Mouse (Mus musculus): ENCODE measurements around the gene Mif4gd. TPM values are rescaled to one million over a fixed set of nuclear protein-coding genes. Genes with fewer than 3 reads are reported as not detected.
A peak's percentile ranks its signal among the peaks of the same experiment; 100 is the strongest.

The Mif4gd gene
- polyA plus RNA-seq, 1 experiment from 2014 or later, result 57.3 TPM

DNA sequence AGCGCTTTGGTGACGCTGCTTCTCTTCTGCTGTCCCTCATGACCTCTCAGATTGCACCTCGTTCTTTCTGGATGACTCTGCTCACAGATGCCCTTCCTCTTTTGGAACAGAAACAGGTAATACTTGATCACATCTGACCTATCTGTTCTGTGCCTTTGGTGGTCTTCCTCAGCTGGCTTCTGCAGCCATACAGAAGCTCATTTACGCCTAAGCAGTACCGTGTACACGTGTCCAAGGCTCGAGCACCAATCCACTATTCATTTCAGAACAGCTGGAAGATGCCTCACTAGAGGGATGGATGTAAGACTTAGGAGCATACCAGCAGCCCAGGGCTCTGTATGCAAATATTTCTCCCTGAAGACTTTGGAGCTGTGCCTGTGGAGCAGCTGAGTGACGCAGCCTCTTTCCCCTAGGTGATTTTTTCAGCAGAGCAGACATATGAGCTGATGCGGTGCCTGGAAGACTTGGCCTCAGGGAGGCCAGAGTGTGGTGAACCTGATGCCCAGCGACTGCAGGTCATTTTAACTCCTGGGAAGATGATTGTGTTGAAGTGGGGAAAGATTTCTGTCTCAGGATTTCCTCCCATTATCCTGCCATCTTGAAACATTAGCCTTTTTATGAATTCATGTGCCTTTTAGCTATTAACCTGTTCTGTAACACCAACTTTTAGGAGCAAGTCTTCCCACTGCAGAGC is 29.7 kb downstream of the Mif4gd start:
- TF ChIP-seq CTCF (IDR thresholded peaks at IDR 0.05; ENCODE audit: low read depth), result no peak
- DNase-seq (ENCODE audit: low spot score) (no peak), ATAC-seq (replicated peaks; ENCODE audit: low FRiP score, low read depth) (no peak)
- Histone ChIP-seq H3K27ac (no peak overlapping the region), H3K4me2 (ENCODE audit: low read length) (no peak overlapping the region), H3K27me3 (ENCODE audit: insufficient read depth, low read length) (no peaks in the 10 kb centered on the region), H3K4me3 (replicated peaks; ENCODE audit: low read depth, low read length) (no peak overlapping the region), H3K9me3 (replicated peaks; ENCODE audit: low read length) (no peaks in the 10 kb centered on the region), H3K9ac (ENCODE audit: low read depth, low read length) (no peak overlapping the region), H3K4me1 (replicated peaks; ENCODE audit: insufficient read depth, low read length) (no peaks in the 10 kb centered on the region), H3K36me3 (ENCODE audit: insufficient read depth, low read length) (peaks cover 76% of the 10 kb centered on the region)
- 79% methylated on average over 10 of the region's 10 CpGs for WGBS

DNA sequence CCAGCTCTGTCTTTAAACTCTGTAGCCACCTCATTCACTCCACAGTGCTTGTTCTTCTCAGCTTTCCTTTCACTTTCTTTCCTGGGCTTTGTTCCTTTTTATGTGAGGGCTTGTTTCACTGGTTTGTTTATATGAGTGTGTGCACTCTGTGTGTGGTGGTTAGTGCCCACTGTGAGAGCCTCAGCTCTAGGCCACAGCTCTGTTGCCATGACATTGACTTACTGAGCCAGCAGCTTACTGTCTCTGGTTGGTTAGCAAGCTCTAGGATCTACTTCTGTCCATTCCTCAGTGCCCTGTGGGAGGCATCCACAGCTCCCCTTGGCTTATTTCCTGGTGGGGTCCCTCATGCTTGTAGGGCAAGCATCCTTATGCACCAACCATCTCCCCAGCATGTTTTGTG is 33.7 kb downstream of the Mif4gd start:
- ATAC-seq (replicated peaks; ENCODE audit: low FRiP score, low read depth) (no peak), DNase-seq (ENCODE audit: low spot score) (no peak)
- H3K9ac ChIP-seq (ENCODE audit: low read depth, low read length), result no peak overlapping the region
- no peak for TF ChIP-seq CTCF (IDR thresholded peaks at IDR 0.05; ENCODE audit: low read depth)
- H3K9me3 ChIP-seq (replicated peaks; ENCODE audit: low read length), result no peaks in the 10 kb centered on the region
- no peaks in the 10 kb centered on the region for H3K27me3 ChIP-seq (ENCODE audit: insufficient read depth, low read length)
- H3K36me3 ChIP-seq (ENCODE audit: insufficient read depth, low read length), result peaks cover 47% of the 10 kb centered on the region
- no peaks in the 10 kb centered on the region for H3K4me1 ChIP-seq (replicated peaks; ENCODE audit: insufficient read depth, low read length)
- no peak overlapping the region for H3K4me3 ChIP-seq (replicated peaks; ENCODE audit: low read depth, low read length)
- H3K27ac ChIP-seq, result no peak overlapping the region
- H3K4me2 ChIP-seq (ENCODE audit: low read length), result no peak overlapping the region

DNA sequence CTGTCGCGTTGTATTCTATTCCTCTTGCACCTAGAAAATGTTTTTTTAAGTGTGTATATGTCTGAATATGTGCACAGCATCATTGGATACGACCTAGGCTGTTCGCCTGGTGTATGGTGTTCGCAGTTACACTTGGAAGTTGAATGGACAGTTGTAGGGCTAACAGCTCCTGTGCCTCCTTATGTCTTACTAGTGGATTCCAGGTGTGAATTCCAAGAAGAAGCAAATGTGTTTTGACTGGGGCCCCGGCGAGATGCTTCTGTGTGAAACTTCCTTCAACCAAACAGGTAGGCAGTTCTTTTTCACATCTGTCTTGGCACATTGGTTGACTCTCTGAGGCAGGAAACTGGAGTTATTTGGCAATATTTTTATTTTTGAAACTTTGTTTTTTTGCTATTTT is 47.8 kb downstream of the Mif4gd start:
- Histone ChIP-seq H3K9me3 (replicated peaks; ENCODE audit: low read length) (no peaks in the 10 kb centered on the region), H3K4me1 (replicated peaks; ENCODE audit: insufficient read depth, low read length) (peaks cover 10% of the 10 kb centered on the region; the same call in 1 of the 2 replicates), H3K4me2 (ENCODE audit: low read length) (peak overlapping the region; percentile 83), H3K27me3 (ENCODE audit: insufficient read depth, low read length) (no peaks in the 10 kb centered on the region), H3K4me3 (replicated peaks; ENCODE audit: low read depth, low read length) (peak overlapping the region; percentile 78), H3K9ac (ENCODE audit: low read depth, low read length) (peak overlapping the region; percentile 77), H3K27ac (no peak overlapping the region), H3K36me3 (ENCODE audit: insufficient read depth, low read length) (peaks cover 28% of the 10 kb centered on the region)
- TF ChIP-seq CTCF (IDR thresholded peaks at IDR 0.05; ENCODE audit: low read depth), result no peak
- 13% methylated on average over 7 of the region's 7 CpGs for WGBS
- DNase-seq (ENCODE audit: low spot score) (no peak), ATAC-seq (replicated peaks; ENCODE audit: low FRiP score, low read depth) (no peak)

DNA sequence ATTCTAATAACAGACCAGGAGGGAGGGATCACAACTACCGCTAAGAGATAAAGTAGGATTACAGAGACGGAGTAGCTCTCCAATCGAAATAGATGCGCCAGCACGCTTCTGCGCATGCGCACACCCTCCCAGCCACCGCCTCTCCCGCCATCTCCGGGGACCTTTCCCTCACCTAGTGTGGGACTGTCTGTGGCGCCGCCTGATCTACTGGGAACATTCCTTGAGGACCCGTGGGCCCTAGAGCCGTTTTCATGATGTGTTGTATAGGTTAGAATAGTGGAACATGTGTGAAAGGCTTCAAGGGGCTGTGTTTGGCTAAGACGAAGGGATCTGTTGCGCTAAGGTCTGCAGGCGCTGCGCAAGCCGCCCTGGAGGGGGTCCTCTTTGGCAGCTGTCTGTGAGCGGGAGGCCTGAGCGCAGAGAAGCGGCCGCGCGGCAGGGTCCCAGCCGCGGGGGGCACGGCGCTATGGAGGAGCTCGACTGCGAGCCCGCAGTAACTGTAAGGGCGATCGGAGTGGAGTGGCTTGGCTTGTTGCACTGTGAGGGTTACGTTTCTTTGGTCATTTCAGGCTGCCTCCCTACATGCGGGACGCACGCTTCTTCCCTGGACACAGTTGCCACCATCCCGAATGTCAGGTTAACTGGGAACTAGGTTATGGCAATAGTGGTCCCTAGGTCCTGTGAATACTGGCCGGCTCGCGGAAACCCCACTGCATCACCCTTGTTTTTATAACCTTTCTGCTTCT is 48.5 kb downstream of the Mif4gd start, which contains the start of gene Nup85:
TSS of gene Nup85 (plus strand) at position 371 of the 746 bp plus-strand sequence.
- TF ChIP-seq CTCF (IDR thresholded peaks at IDR 0.05; ENCODE audit: low read depth), result no peak
- 0% methylated on average over 42 of the region's 42 CpGs for WGBS

DNA sequence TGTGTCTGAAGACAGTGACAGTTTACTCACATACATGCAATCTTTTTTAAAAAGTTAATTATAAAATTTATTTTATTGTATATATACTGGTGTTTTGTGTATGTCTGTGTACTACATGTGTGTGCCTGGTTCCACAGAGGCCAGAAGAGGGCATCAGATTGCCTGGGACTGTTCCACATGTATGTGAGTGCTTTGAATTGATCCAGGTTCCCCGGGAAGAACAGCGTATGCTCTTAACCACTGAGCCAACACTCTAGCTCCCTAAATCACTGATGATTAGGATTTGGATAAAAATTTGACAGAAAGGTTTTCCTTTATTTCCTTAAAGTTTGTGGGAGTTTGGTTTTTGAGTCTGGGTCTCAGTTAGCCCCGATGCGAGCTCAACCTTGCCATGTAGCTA is 49.4 kb downstream of the Mif4gd start:
- no peak for DNase-seq (ENCODE audit: low spot score)
- Histone ChIP-seq H3K9me3 (replicated peaks; ENCODE audit: low read length) (no peaks in the 10 kb centered on the region), H3K4me3 (replicated peaks; ENCODE audit: low read depth, low read length) (peak overlapping the region; percentile 78), H3K27ac (peak overlapping the region; percentile 84; the same call in 1 of the 2 replicates), H3K36me3 (ENCODE audit: insufficient read depth, low read length) (peaks cover 13% of the 10 kb centered on the region; the same call in 1 of the 2 replicates), H3K4me1 (replicated peaks; ENCODE audit: insufficient read depth, low read length) (peaks cover 10% of the 10 kb centered on the region; the same call in 1 of the 2 replicates), H3K9ac (ENCODE audit: low read depth, low read length) (peak overlapping the region; percentile 77), H3K4me2 (ENCODE audit: low read length) (peak overlapping the region; percentile 83), H3K27me3 (ENCODE audit: insufficient read depth, low read length) (no peaks in the 10 kb centered on the region)
- TF ChIP-seq CTCF (IDR thresholded peaks at IDR 0.05; ENCODE audit: low read depth), result peak; percentile 14; the same call in 1 of the 2 replicates
- no peak for ATAC-seq (replicated peaks; ENCODE audit: low FRiP score, low read depth)
- WGBS, result 51% methylated on average over 4 of the region's 4 CpGs

More for the DNA sequence above, 48.5 kb downstream of the Mif4gd start, which contains the start of gene Nup85:
- Histone ChIP-seq H3K27me3 (ENCODE audit: insufficient read depth, low read length) (no peaks in the 10 kb centered on the region), H3K4me1 (replicated peaks; ENCODE audit: insufficient read depth, low read length) (peaks cover 10% of the 10 kb centered on the region; the same call in 1 of the 2 replicates), H3K27ac (peak within 1 kb of the TSS; percentile 84), H3K9ac (ENCODE audit: low read depth, low read length) (peak within 1 kb of the TSS; percentile 77), H3K9me3 (replicated peaks; ENCODE audit: low read length) (no peaks in the 10 kb centered on the region), H3K4me3 (replicated peaks; ENCODE audit: low read depth, low read length) (peak within 1 kb of the TSS; percentile 78), H3K36me3 (ENCODE audit: insufficient read depth, low read length) (peaks cover 21% of the 10 kb centered on the region; the same call in 1 of the 2 replicates), H3K4me2 (ENCODE audit: low read length) (peak within 1 kb of the TSS; percentile 83)
- ATAC-seq (replicated peaks; ENCODE audit: low FRiP score, low read depth), result peak; percentile 83
- peak; percentile 98 for DNase-seq (ENCODE audit: low spot score)

Other genes with a start within 250 kb of the Mif4gd start
- 4.5 and 5.4 TPM in 2 replicates for gene Hid1, start 245.2 kb downstream of the Mif4gd start, polyA plus RNA-seq (2015; fragmentation: Nextera tagmentation; extraction: Ambion mirVana)
- gene Cdr2l, start 231.1 kb downstream of the Mif4gd start, polyA plus RNA-seq (2015; fragmentation: Nextera tagmentation; extraction: Ambion mirVana), result 7.6 and 7.8 TPM in 2 replicates
- 225 and 232 TPM in 2 replicates for gene Mrpl58, start 209.2 kb downstream of the Mif4gd start, polyA plus RNA-seq (2015; fragmentation: Nextera tagmentation; extraction: Ambion mirVana)
- 1,541 and 1,578 TPM in 2 replicates for gene Atp5h, start 193.0 kb downstream of the Mif4gd start, polyA plus RNA-seq (2015; fragmentation: Nextera tagmentation; extraction: Ambion mirVana)
- gene Kctd2, start 192.8 kb downstream of the Mif4gd start, polyA plus RNA-seq (2015; fragmentation: Nextera tagmentation; extraction: Ambion mirVana), result 19.8 and 22.2 TPM in 2 replicates
- 0.13 and 0.49 TPM in 2 replicates for gene Trim80, start 172.4 kb downstream of the Mif4gd start, polyA plus RNA-seq (2015; fragmentation: Nextera tagmentation; extraction: Ambion mirVana)
- gene Slc16a5, start 150.5 kb downstream of the Mif4gd start, polyA plus RNA-seq (2015; fragmentation: Nextera tagmentation; extraction: Ambion mirVana), result 47.7 and 51.1 TPM in 2 replicates
- 6.9 and 8.3 TPM in 2 replicates for gene Armc7, start 137.3 kb downstream of the Mif4gd start, polyA plus RNA-seq (2015; fragmentation: Nextera tagmentation; extraction: Ambion mirVana)
- 90.6 and 94.3 TPM in 2 replicates for gene Nt5c, start 121.1 kb downstream of the Mif4gd start, polyA plus RNA-seq (2015; fragmentation: Nextera tagmentation; extraction: Ambion mirVana)
- gene Jpt1, start 98.6 kb downstream of the Mif4gd start, polyA plus RNA-seq (2015; fragmentation: Nextera tagmentation; extraction: Ambion mirVana), result 251 and 271 TPM in 2 replicates
- gene Sumo2, start 76.7 kb downstream of the Mif4gd start, polyA plus RNA-seq (2015; fragmentation: Nextera tagmentation; extraction: Ambion mirVana), result 1,008 and 1,013 TPM in 2 replicates
- 74.6 and 94.9 TPM in 2 replicates for gene Nup85, start 48.5 kb downstream of the Mif4gd start, polyA plus RNA-seq (2015; fragmentation: Nextera tagmentation; extraction: Ambion mirVana)
- gene Mrps7, start 9.0 kb downstream of the Mif4gd start, polyA plus RNA-seq (2015; fragmentation: Nextera tagmentation; extraction: Ambion mirVana), result 92.9 and 93.7 TPM in 2 replicates
- gene Gga3, start 8.9 kb downstream of the Mif4gd start, polyA plus RNA-seq (2015; fragmentation: Nextera tagmentation; extraction: Ambion mirVana), result 10.8 and 11.1 TPM in 2 replicates
- 49.7 and 57.9 TPM in 2 replicates for gene Slc25a19, start 15.3 kb upstream of the Mif4gd start, polyA plus RNA-seq (2015; fragmentation: Nextera tagmentation; extraction: Ambion mirVana)
- 69.9 and 72.8 TPM in 2 replicates for gene Grb2, start 95.6 kb upstream of the Mif4gd start, polyA plus RNA-seq (2015; fragmentation: Nextera tagmentation; extraction: Ambion mirVana)
- 19.6 TPM in 2 replicates for gene Tmem94, start 152.5 kb upstream of the Mif4gd start, polyA plus RNA-seq (2015; fragmentation: Nextera tagmentation; extraction: Ambion mirVana)
- 14.2 and 14.4 TPM in 2 replicates for gene Caskin2, start 200.7 kb upstream of the Mif4gd start, polyA plus RNA-seq (2015; fragmentation: Nextera tagmentation; extraction: Ambion mirVana)
- 34.7 and 36.2 TPM in 2 replicates for gene Tsen54, start 201.8 kb upstream of the Mif4gd start, polyA plus RNA-seq (2015; fragmentation: Nextera tagmentation; extraction: Ambion mirVana)
- 54.5 and 61.2 TPM in 2 replicates for gene Llgl2, start 211.1 kb upstream of the Mif4gd start, polyA plus RNA-seq (2015; fragmentation: Nextera tagmentation; extraction: Ambion mirVana)
- gene Myo15b, start 245.4 kb upstream of the Mif4gd start, polyA plus RNA-seq (2015; fragmentation: Nextera tagmentation; extraction: Ambion mirVana), result 16.5 and 17.6 TPM in 2 replicates